Mouse (Mus musculus): ENCODE data around the gene Kcnh1. TPM values are rescaled to one million over a fixed set of nuclear protein-coding genes. Genes with fewer than 3 reads are reported as not detected.

Gene Kcnh1
- total and polyA plus RNA-seq, 2 experiments from 2014 or later: 0.10 to 0.31 TPM

- Histone ChIP-seq H3K9me3 (replicated peaks; ENCODE audit: control insufficient read depth, low read length) (no peaks in the 10 kb centered on the region), H3K4me1 (ENCODE audit: control insufficient read depth, insufficient read depth) (peaks cover 3% of the 10 kb centered on the region; the same call in 1 of the 2 replicates), H3K27me3 (ENCODE audit: control insufficient read depth, insufficient read depth, low read length) (no peaks in the 10 kb centered on the region), H3K4me3 (ENCODE audit: low read depth, low read length) (no peak overlapping the region), H3K36me3 (replicated peaks; ENCODE audit: control insufficient read depth, insufficient read depth, low read length) (no peaks in the 10 kb centered on the region), H3K4me2 (ENCODE audit: low read depth, low read length) (no peak overlapping the region), H3K9ac (replicated peaks; ENCODE audit: low read depth, low read length) (no peak overlapping the region), H3K27ac (ENCODE audit: low read depth) (no peak overlapping the region)
- 58% methylated on average over 7 of the region's 7 CpGs for WGBS
- DNase-seq (ENCODE audit: low spot score) (no peak), ATAC-seq (ENCODE audit: insufficient read depth, low read depth) (peak; percentile 41; the same call in 1 of the 2 replicates)
- TF ChIP-seq CTCF (IDR thresholded peaks at IDR 0.05; ENCODE audit: low read depth) (no peak), EP300 (IDR thresholded peaks at IDR 0.05; ENCODE audit: low read depth) (no peak)
These were observed 346.6 kb downstream of the Kcnh1 start for GRCm38 (mm10) chr1:192537169-192537568.

DNA sequence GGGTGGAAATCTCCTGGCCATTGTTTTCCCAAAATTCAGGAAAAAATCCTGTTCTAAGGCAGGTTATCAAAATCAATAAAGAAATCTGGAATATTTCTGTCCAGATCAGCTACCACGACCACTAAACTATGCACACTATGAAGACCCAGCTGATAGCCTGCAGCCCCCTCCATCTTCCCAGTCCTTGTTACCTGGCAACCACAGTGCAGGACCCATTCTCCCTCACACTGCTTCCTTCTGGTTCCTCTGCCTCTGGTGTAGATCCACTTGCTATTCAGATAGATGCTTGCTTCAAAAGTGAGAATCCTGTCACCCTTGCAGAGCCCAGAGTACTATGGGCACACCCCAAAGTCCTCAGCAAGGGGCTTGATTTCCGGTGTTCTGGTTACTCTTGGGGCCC is 351.5 kb downstream of the Kcnh1 start:
- 77% methylated on average over 2 of the region's 2 CpGs for WGBS
- H3K4me1 ChIP-seq (ENCODE audit: control insufficient read depth, insufficient read depth): no peaks in the 10 kb centered on the region
- H3K9me3 ChIP-seq (replicated peaks; ENCODE audit: control insufficient read depth, low read length): no peaks in the 10 kb centered on the region
- TF ChIP-seq EP300 (IDR thresholded peaks at IDR 0.05; ENCODE audit: low read depth) (no peak), CTCF (IDR thresholded peaks at IDR 0.05; ENCODE audit: low read depth) (no peak)
- H3K4me3 ChIP-seq (ENCODE audit: low read depth, low read length): no peak overlapping the region
- H3K36me3 ChIP-seq (replicated peaks; ENCODE audit: control insufficient read depth, insufficient read depth, low read length): no peaks in the 10 kb centered on the region
- no peak for DNase-seq (ENCODE audit: low spot score)
- no peak overlapping the region for H3K4me2 ChIP-seq (ENCODE audit: low read depth, low read length)
- ATAC-seq (ENCODE audit: insufficient read depth, low read depth): no peak
- no peak overlapping the region for H3K27ac ChIP-seq (ENCODE audit: low read depth)
- H3K27me3 ChIP-seq (ENCODE audit: control insufficient read depth, insufficient read depth, low read length): no peaks in the 10 kb centered on the region
- no peak overlapping the region for H3K9ac ChIP-seq (replicated peaks; ENCODE audit: low read depth, low read length)

DNA sequence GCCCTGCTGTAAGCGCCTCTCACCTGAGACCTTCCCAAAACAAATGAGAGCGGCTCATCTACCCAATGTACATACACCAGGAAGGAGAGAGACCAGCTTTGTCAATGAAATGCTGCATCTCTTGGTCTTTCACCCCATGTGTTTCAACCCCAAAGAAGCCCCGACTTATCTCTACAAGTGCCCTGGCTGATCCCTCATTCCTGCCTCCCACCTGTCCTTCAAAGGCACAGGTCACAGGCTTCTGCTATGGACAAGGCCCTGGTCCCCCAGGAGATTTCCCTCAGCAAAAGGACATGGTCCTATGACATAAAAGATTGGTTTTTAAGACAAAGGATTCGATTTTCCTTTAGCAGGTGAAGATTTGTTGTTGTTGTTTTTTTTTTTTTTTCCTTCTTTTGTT is 353.1 kb downstream of the Kcnh1 start:
- Histone ChIP-seq H3K9ac (replicated peaks; ENCODE audit: low read depth, low read length) (no peak overlapping the region), H3K4me3 (ENCODE audit: low read depth, low read length) (no peak overlapping the region), H3K27ac (ENCODE audit: low read depth) (no peak overlapping the region), H3K27me3 (ENCODE audit: control insufficient read depth, insufficient read depth, low read length) (no peaks in the 10 kb centered on the region), H3K4me2 (ENCODE audit: low read depth, low read length) (no peak overlapping the region), H3K4me1 (ENCODE audit: control insufficient read depth, insufficient read depth) (no peaks in the 10 kb centered on the region), H3K9me3 (replicated peaks; ENCODE audit: control insufficient read depth, low read length) (no peaks in the 10 kb centered on the region), H3K36me3 (replicated peaks; ENCODE audit: control insufficient read depth, insufficient read depth, low read length) (no peaks in the 10 kb centered on the region)
- DNase-seq (ENCODE audit: low spot score) (no peak), ATAC-seq (ENCODE audit: insufficient read depth, low read depth) (no peak)
- WGBS: 80% methylated on average over 4 of the region's 4 CpGs
- no peak for TF ChIP-seq EP300 (IDR thresholded peaks at IDR 0.05; ENCODE audit: low read depth)
- TF ChIP-seq CTCF (IDR thresholded peaks at IDR 0.05; ENCODE audit: low read depth): no peak

GRCm38 (mm10) chr1:192544091-192544490 is 353.5 kb downstream of the Kcnh1 start:
- Histone ChIP-seq H3K4me3 (ENCODE audit: low read depth, low read length) (no peak overlapping the region), H3K27ac (ENCODE audit: low read depth) (no peak overlapping the region), H3K9ac (replicated peaks; ENCODE audit: low read depth, low read length) (no peak overlapping the region), H3K36me3 (replicated peaks; ENCODE audit: control insufficient read depth, insufficient read depth, low read length) (no peaks in the 10 kb centered on the region), H3K4me1 (ENCODE audit: control insufficient read depth, insufficient read depth) (no peaks in the 10 kb centered on the region), H3K4me2 (ENCODE audit: low read depth, low read length) (no peak overlapping the region), H3K9me3 (replicated peaks; ENCODE audit: control insufficient read depth, low read length) (no peaks in the 10 kb centered on the region), H3K27me3 (ENCODE audit: control insufficient read depth, insufficient read depth, low read length) (no peaks in the 10 kb centered on the region)
- WGBS: 43% methylated on average over 9 of the region's 9 CpGs
- TF ChIP-seq EP300 (IDR thresholded peaks at IDR 0.05; ENCODE audit: low read depth) (no peak), CTCF (IDR thresholded peaks at IDR 0.05; ENCODE audit: low read depth) (no peak)
- DNase-seq (ENCODE audit: low spot score): no peak
- no peak for ATAC-seq (ENCODE audit: insufficient read depth, low read depth)

- no peaks in the 10 kb centered on the region for H3K4me1 ChIP-seq (ENCODE audit: control insufficient read depth, insufficient read depth)
- DNase-seq (ENCODE audit: low spot score) (no peak), ATAC-seq (ENCODE audit: insufficient read depth, low read depth) (no peak)
- no peak overlapping the region for H3K9ac ChIP-seq (replicated peaks; ENCODE audit: low read depth, low read length)
- 86% methylated on average over 7 of the region's 7 CpGs for WGBS
- TF ChIP-seq EP300 (IDR thresholded peaks at IDR 0.05; ENCODE audit: low read depth) (no peak), CTCF (IDR thresholded peaks at IDR 0.05; ENCODE audit: low read depth) (no peak)
- H3K27ac ChIP-seq (ENCODE audit: low read depth): no peak overlapping the region
- H3K4me2 ChIP-seq (ENCODE audit: low read depth, low read length): no peak overlapping the region
- H3K9me3 ChIP-seq (replicated peaks; ENCODE audit: control insufficient read depth, low read length): no peaks in the 10 kb centered on the region
- H3K4me3 ChIP-seq (ENCODE audit: low read depth, low read length): no peak overlapping the region
- no peaks in the 10 kb centered on the region for H3K36me3 ChIP-seq (replicated peaks; ENCODE audit: control insufficient read depth, insufficient read depth, low read length)
- H3K27me3 ChIP-seq (ENCODE audit: control insufficient read depth, insufficient read depth, low read length): no peaks in the 10 kb centered on the region
These were observed 354.3 kb downstream of the Kcnh1 start for GRCm38 (mm10) chr1:192544901-192545300.

GRCm38 (mm10) chr1:192546843-192547242 is 356.3 kb downstream of the Kcnh1 start:
- H3K4me1 ChIP-seq (ENCODE audit: control insufficient read depth, insufficient read depth): no peaks in the 10 kb centered on the region
- no peak overlapping the region for H3K27ac ChIP-seq (ENCODE audit: low read depth)
- WGBS: 19% methylated on average over 1 of the region's 1 CpGs
- ATAC-seq (ENCODE audit: insufficient read depth, low read depth) (no peak), DNase-seq (ENCODE audit: low spot score) (no peak)
- H3K4me3 ChIP-seq (ENCODE audit: low read depth, low read length): no peak overlapping the region
- H3K4me2 ChIP-seq (ENCODE audit: low read depth, low read length): no peak overlapping the region
- H3K9me3 ChIP-seq (replicated peaks; ENCODE audit: control insufficient read depth, low read length): no peaks in the 10 kb centered on the region
- H3K27me3 ChIP-seq (ENCODE audit: control insufficient read depth, insufficient read depth, low read length): no peaks in the 10 kb centered on the region
- peak; percentile 51 for TF ChIP-seq CTCF (IDR thresholded peaks at IDR 0.05; ENCODE audit: low read depth)
- no peak for TF ChIP-seq EP300 (IDR thresholded peaks at IDR 0.05; ENCODE audit: low read depth)
- H3K9ac ChIP-seq (replicated peaks; ENCODE audit: low read depth, low read length): no peak overlapping the region
- H3K36me3 ChIP-seq (replicated peaks; ENCODE audit: control insufficient read depth, insufficient read depth, low read length): no peaks in the 10 kb centered on the region

All from heart, postnatal 0 days (tissue).